Mouse (Mus musculus) midbrain, postnatal 0 days (tissue): ENCODE results near the gene Utrn. TPM values are rescaled to one million over a fixed set of nuclear protein-coding genes. Genes with fewer than 3 reads are reported as not detected.

Source experiments
- ATAC-seq: fragments of 200-750 bp; cut with Nextera tagmentation; 2 replicates; pipeline ENCODE4 v1.8.0; 2017; ENCODE audit warnings: moderate number of reproducible peaks, mild to moderate bottlenecking, moderate TSS enrichment, moderate library complexity; ENCODE audit not compliant: low FRiP score
- DNase-seq: peaks from one replicate; pipeline ENCODE4 v3.0.0-alpha.2; 2015; ENCODE audit warnings: low spot score
- H3K27ac ChIP-seq: fragments of 300-500 bp; sonication (generic); 2 replicates; pipeline ENCODE4 v1.5.1; 2014; ENCODE audit warnings: low read depth, mild to moderate bottlenecking, low read length, mixed read lengths
- H3K27me3 ChIP-seq: fragments of 300-500 bp; sonication (generic); 2 replicates; pipeline ENCODE4 v1.6.1; 2014; ENCODE audit warnings: low read length, control low read depth, mixed read lengths; ENCODE audit not compliant: insufficient read depth
- H3K36me3 ChIP-seq: fragments of 300-500 bp; sonication (generic); 2 replicates; pipeline ENCODE4 v1.6.1; 2014; ENCODE audit warnings: low read length, control low read depth, mixed read lengths; ENCODE audit not compliant: insufficient read depth
- H3K4me1 ChIP-seq: fragments of 300-500 bp; sonication (generic); 2 replicates; pipeline ENCODE4 v1.6.1; 2014; ENCODE audit warnings: mild to moderate bottlenecking, control low read depth, antibody characterized with exemption, low read length, mixed read lengths; ENCODE audit not compliant: insufficient read depth
- H3K4me2 ChIP-seq: fragments of 300-500 bp; sonication (generic); 2 replicates; pipeline ENCODE4 v1.6.1; 2014; ENCODE audit warnings: low read depth, mild to moderate bottlenecking, low read length, mixed read lengths; ENCODE audit not compliant: poor library complexity, severe bottlenecking
- H3K4me3 ChIP-seq: fragments of 300-500 bp; sonication (generic); 2 replicates; pipeline ENCODE4 v1.5.1; 2014; ENCODE audit warnings: low read depth, mild to moderate bottlenecking, low read length, moderate library complexity
- H3K9ac ChIP-seq: fragments of 300-500 bp; sonication (generic); replicated peaks from 2 replicates; pipeline ENCODE4 v1.6.1; 2014; ENCODE audit warnings: mild to moderate bottlenecking, low read length, moderate library complexity, mixed read lengths; ENCODE audit not compliant: poor library complexity, severe bottlenecking
- H3K9me3 ChIP-seq: fragments of 300-500 bp; sonication (generic); 2 replicates; pipeline ENCODE4 v1.6.1; 2016; ENCODE audit warnings: low read length, control low read depth
- CTCF ChIP-seq: IDR thresholded peaks from 2 replicates; pipeline ENCODE4 v1.5.1; 2016; ENCODE audit warnings: antibody characterized with exemption, mild to moderate bottlenecking
- WGBS: fragments of 180-500 bp; shearing (Covaris S2); extraction: QIAGEN DNeasy Blood & Tissue Kit; methylation state at CpG from one replicate; pipeline ENCODE4 v1.1.7; 2014; 5-methylcytosine and 5-hydroxymethylcytosine counted together
- polyA plus RNA-seq: library from polyadenylated mRNA; unstranded; fragments of >200 nt; fragmentation: Nextera tagmentation; extraction: Ambion mirVana; gene quantifications from 2 replicates; pipeline ENCODE4 v1.2.1, GENCODE M21; 2015
- total RNA-seq: library from RNA; depleted of rRNA; stranded (reverse); fragments of >200 nt; gene quantifications from 2 replicates; pipeline ENCODE4 v1.2.3, GENCODE M21; 2014

Gene Utrn
- total and polyA plus RNA-seq, 2 experiments from 2014 or later = 15.4 to 20.6 TPM

DNA sequence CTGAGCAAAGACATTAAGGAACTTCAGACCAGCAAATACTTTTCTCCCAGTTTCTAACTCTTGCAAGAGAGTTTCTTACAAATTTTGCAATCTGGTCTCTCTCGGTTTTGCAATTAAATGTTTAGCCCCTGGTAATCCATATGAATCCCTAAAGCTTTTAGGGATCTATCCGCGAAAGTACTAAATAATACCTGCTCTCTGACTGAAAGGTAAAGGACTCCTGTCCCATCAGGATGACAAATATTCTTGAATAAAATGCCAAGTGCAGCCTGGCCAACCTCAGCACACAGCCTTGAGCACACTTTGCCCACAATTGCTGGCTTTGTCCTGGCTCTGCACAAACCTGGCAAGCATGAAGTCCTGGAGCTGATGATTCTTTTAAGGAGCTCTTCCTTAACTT, 41.9 kb downstream of the Utrn start:
- Histone ChIP-seq H3K4me3 (no peak overlapping the region), H3K27ac (no peak overlapping the region), H3K27me3 (no peaks in the 10 kb centered on the region), H3K9me3 (no peaks in the 10 kb centered on the region), H3K9ac (no peak overlapping the region), H3K4me1 (0 out of 2 replicates have a peak, but pooled peaks cover 3% of the 10 kb centered on the region), H3K36me3 (no peaks in the 10 kb centered on the region), H3K4me2 (no peak overlapping the region)
- DNase-seq = peak; percentile 26
- 72% methylated on average over 3 of the region's 3 CpGs for WGBS
- TF ChIP-seq CTCF = no peak
- ATAC-seq = no peak

DNA sequence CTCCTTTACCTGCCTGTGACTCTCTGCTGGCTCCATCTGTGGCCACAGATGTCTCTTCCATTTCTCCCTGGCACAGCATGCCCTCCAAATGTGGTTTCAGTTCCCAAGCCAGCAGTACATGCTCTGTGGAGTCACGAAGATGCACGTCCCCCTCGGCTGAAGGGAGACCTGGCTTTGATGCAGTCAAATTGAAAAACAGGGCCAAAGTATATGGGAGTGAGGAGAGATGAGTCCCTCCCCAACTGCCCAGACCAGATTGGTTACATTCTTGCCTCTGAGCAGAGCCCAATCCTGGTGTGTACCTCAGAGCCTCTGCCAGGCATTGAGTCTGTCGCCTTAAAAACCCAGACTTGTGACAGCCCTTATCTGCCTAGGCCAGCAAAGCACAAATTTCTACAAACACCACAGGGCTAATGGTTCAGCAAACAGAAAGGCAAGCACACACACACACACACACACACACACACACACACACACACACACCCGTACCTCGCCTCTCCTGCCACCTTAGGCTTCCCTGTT, 42.3 kb downstream of the Utrn start:
- no peaks in the 10 kb centered on the region for H3K27me3 ChIP-seq
- H3K4me2 ChIP-seq = no peak overlapping the region
- TF ChIP-seq CTCF = no peak
- H3K27ac ChIP-seq = no peak overlapping the region
- 78% methylated on average over 6 of the region's 6 CpGs for WGBS
- no peak overlapping the region for H3K4me3 ChIP-seq
- H3K4me1 ChIP-seq = 0 out of 2 replicates have a peak, but pooled peaks cover 3% of the 10 kb centered on the region
- no peak for ATAC-seq
- H3K9me3 ChIP-seq = no peaks in the 10 kb centered on the region
- no peak overlapping the region for H3K9ac ChIP-seq
- DNase-seq = peak; percentile 33
- no peaks in the 10 kb centered on the region for H3K36me3 ChIP-seq

DNA sequence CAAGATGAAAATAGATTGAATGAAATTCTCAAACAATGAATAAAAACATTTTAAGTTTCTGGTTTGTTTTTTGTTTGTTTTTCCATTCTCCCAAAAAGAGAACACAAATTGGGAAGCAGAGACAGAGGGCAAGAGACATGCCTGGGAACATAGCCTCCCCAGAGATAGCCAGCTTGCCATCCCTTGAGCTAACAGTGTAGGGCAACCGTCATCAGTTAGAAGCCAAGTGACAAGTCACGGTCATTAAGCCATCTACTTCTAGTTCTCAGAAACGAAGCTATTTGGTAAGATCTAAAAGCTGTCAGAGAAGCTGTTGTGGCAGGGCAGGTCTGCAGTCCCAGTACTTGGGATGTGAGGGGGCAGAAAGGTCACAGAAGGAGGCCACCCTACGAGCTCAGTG, 44.8 kb downstream of the Utrn start:
- DNase-seq = no peak
- Histone ChIP-seq H3K9me3 (no peaks in the 10 kb centered on the region), H3K27me3 (no peaks in the 10 kb centered on the region), H3K9ac (no peak overlapping the region), H3K36me3 (no peaks in the 10 kb centered on the region), H3K27ac (no peak overlapping the region), H3K4me1 (0 out of 2 replicates have a peak, but pooled peaks cover 3% of the 10 kb centered on the region), H3K4me3 (no peak overlapping the region), H3K4me2 (no peak overlapping the region)
- no peak for TF ChIP-seq CTCF
- 60% methylated on average over 4 of the region's 4 CpGs for WGBS
- ATAC-seq = no peak

DNA sequence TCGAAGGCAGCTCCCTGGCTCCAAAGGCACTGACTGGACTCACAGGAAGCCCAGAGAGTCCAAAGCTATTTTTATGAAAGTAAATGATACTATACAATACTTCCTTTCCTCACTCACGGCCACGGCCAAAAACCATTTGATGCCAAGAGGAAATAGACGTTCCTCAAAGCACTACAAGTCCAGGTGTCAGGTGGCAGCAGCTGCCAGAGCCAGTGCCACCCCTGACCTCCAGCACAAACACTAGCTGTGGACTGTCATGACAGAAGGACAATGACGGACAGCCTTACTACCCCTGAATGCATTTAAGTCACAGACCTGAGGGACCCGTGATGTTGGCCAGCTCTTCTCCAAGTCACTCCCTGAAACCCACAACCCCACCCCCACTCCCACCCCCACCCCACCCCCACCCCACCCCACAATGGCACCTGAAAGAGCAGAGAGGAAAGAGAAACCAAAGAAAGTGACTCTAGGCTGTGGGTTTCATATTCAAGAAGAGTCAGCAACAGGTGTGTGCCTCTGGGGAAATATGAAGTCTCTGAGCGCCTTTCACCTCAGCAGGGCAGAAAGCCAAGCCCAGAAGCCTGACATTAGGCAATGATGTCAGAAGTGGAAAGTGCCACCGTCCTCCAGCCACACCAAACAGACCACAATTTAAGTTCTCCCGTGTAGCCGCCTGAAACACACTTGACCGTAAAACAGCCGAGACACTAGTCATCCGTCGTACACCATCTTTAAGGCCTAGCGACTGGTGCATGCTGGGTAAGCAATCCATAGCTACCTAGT, 45.5 kb downstream of the Utrn start:
- no peak for DNase-seq
- 0 out of 2 replicates have a peak, but pooled peaks cover 3% of the 10 kb centered on the region for H3K4me1 ChIP-seq
- no peak overlapping the region for H3K27ac ChIP-seq
- no peak overlapping the region for H3K9ac ChIP-seq
- no peaks in the 10 kb centered on the region for H3K9me3 ChIP-seq
- no peaks in the 10 kb centered on the region for H3K27me3 ChIP-seq
- H3K36me3 ChIP-seq = no peaks in the 10 kb centered on the region
- WGBS = 89% methylated on average over 15 of the region's 15 CpGs
- no peak for ATAC-seq
- H3K4me3 ChIP-seq = no peak overlapping the region
- TF ChIP-seq CTCF = no peak
- H3K4me2 ChIP-seq = no peak overlapping the region

DNA sequence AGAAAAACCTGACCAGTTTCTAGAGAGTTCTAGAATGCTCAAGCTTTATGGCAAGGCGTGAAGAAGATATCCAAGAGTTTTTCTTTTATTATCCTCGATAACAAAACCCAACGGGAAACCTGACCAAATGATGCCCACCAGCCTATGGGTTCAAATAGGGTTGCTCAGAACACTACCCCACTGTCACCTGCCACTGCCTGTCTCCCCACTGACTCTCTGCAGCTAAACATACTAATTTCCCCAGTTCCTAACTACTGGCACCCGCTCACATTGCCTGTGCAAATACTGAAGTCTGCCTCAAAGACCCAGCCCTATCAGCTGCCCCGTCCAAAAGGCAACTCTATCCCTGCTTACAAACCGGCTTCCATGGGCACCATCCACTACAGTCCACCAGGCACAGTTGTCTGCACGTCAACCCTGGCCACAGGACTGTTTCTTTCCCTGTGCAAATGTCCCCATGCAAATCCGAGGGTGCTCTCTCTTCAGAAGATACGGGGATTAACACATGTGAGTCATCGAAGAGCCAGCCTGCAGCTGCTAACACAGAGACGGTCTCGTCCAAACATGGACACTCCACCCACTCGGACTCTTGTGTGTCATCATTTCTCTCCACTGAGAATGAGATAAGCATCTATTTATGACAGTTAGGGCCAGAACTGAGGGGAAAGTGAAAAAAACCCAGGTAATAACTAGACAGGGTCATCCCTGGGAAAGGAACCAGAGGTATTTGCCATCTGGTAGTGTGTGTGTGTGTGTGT, 48.0 kb downstream of the Utrn start:
- Histone ChIP-seq H3K36me3 (no peaks in the 10 kb centered on the region), H3K27me3 (no peaks in the 10 kb centered on the region), H3K4me3 (no peak overlapping the region), H3K9ac (no peak overlapping the region), H3K9me3 (no peaks in the 10 kb centered on the region), H3K27ac (no peak overlapping the region), H3K4me2 (no peak overlapping the region), H3K4me1 (0 out of 2 replicates have a peak, but pooled peaks cover 3% of the 10 kb centered on the region)
- no peak for TF ChIP-seq CTCF
- DNase-seq (no peak), ATAC-seq (no peak)
- WGBS = 82% methylated on average over 13 of the region's 13 CpGs

DNA sequence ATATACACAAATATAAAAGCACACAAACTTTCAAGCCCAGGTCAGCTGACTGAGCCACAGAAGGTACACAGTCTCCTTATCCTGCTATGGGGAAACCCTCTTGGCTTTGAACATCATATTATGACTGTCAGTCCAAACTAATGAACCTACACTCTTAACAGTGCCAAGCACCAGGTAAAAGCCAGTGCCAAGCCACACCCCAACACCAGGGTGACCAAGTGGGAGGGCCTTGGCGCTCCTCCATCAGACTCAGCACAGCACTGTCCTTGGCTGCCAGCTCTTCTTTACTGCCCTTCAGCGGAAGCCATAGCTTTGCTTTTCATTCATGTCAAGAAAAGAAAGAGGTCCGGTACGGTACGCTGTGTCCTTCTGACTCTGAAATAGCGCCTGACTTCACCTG, 51.8 kb downstream of the Utrn start:
- Histone ChIP-seq H3K27ac (no peak overlapping the region), H3K27me3 (no peaks in the 10 kb centered on the region), H3K4me2 (no peak overlapping the region), H3K4me1 (no peaks in the 10 kb centered on the region), H3K9ac (no peak overlapping the region), H3K4me3 (no peak overlapping the region), H3K9me3 (no peaks in the 10 kb centered on the region), H3K36me3 (no peaks in the 10 kb centered on the region)
- no peak for TF ChIP-seq CTCF
- 78% methylated on average over 6 of the region's 6 CpGs for WGBS
- ATAC-seq (no peak), DNase-seq (peak; percentile 53)
